Mouse (Mus musculus) cerebellum, postnatal 10 days (tissue): ENCODE measurements at regions not wholly inside any gene's neighbourhood (a gene's known extent, or its start where the extent isn't known, plus 50 kb on each side); places are given as distances from the start of the nearest gene placed in this dataset.

Experiments used
- DNase-seq, 2 experiments: peaks; one replicate each; pipeline ENCODE4 v3.0.0; 2021; ENCODE audit warnings: mixed read lengths in 2 of 2

- DNase-seq, result no peak
Measured at GRCm38 (mm10) chr6:135433753-135434152, 71.4 kb downstream of the Emp1 start.

DNA sequence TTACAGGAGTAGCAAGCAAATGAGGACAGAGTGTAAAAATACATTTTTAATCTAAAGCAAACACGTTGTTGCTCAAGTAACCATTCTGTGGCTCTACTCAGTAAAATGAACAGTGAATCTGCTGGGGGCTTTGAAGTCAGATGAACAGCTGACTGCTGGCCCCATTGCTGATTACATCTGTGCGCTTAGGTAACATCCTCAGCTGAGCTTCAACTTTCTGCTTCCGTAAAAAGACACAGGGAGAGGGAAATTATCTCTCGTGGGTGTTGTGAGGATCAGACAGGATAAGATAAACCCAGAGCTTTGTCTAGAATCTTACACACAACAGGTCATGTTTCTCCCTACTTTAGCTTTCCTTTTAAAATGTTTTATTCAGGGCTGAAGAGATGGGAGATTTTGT is 74.0 kb downstream of the Emp1 start:
- no peak for DNase-seq

DNA sequence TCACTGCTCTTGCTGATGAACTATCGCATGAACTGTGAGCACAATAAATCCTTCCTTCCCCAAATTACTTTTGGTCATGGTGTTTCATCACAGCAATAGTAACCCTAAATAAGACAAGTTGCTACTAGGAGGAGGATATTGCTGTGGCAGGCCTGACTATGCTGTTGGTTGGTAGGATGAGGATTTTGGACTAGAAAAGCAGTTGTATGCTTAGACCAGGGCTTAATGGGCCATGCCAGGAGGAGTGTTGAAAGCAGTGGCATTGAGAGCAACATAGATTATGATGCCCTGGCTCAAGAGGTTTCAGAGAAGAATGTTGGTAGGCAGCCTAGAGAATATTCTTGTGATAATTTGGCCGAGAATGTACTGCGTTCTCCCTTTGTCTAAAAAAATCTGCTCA is 75.9 kb downstream of the Emp1 start:
- DNase-seq, result no peak

DNA sequence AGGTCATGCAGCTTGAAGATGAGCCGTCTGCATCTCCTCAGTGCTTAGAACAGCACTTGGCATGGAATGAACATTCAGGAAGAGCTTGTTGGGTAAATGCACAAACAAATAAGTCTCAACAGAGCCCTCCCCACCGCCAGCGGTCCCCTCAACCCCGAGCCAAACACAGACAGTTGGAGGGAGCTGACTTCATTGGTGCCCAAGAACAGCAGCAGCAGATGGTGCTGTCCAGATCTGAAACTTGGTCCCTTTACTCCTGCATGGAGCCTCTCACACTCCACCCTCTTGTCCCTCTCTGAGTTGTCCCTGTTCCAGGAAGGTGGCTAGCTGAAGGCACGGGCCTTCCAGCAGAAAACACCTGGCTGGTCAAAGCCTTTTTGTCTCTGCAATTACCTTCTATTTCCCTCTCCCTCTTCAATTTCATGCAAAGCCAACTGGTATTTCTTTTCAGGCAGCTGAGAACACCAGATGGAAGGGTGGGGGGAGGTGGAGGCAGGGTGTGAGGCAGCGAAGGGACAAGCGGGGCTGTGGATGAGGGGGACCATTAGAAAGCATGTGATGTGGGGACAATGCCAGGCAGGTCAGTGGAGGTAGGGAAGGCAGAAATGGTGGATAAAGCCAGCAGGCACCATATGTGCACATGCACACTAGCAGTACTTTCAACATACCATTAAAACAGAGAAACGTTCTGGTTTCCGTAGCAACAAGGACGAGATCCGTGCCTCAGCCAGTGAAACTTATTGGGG is 79.0 kb downstream of the Emp1 start:
- peak; percentile 88 to 91 for DNase-seq

- peak; percentile 99 to 100 for DNase-seq
Measured at GRCm38 (mm10) chr6:135444661-135445060, 82.3 kb downstream of the Emp1 start.

DNA sequence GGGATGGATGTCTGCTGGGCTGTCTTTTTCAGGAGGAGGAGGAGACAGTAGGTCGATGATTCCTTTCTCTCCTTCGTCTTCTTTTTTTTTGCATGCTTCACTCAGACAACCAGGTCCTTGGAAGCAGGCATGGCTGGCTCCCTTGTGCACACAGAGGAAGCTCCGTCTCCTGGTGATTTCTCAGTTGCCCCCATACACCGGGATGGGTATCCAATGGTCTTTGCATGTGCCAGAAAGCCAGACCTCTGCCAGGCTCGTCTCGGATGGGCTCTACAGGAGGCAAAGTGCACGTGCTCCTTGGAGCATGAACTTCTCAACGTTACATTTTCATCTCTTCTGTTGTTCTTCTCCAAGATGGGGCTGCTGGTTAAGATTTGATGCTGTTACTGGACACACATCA is 82.7 kb downstream of the Emp1 start:
- DNase-seq, result peak in 1 of 2 experiments; percentile 64

GRCm38 (mm10) chr6:135447801-135448200 is 85.5 kb downstream of the Emp1 start:
- no peak for DNase-seq

- no peak for DNase-seq
Measured at GRCm38 (mm10) chr6:135449228-135449627, 86.9 kb downstream of the Emp1 start.

DNA sequence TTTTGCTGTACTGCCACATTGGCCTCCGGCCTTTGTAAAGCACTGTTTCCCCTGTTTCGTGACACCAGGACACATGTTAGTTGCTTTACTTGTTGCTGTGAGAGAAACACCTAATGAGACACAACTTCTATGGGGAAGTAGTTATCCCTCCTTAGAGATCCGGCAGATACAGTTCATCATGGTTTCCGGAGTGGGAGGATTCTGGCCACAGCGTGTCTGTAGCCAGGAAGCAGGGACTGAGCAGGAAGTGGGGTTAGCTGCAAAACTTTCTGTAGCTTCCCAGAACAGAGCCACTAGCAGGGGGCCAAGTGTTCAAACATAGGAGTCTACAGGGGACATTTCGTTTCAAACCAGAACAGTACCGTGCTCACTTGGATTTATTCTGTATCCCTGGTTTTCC is 88.2 kb downstream of the Emp1 start:
- no peak for DNase-seq

GRCm38 (mm10) chr6:135451165-135451797 is 88.9 kb downstream of the Emp1 start:
- DNase-seq, result no peak

- DNase-seq, result no peak
Measured at GRCm38 (mm10) chr6:135453041-135453440, 90.7 kb downstream of the Emp1 start.

DNA sequence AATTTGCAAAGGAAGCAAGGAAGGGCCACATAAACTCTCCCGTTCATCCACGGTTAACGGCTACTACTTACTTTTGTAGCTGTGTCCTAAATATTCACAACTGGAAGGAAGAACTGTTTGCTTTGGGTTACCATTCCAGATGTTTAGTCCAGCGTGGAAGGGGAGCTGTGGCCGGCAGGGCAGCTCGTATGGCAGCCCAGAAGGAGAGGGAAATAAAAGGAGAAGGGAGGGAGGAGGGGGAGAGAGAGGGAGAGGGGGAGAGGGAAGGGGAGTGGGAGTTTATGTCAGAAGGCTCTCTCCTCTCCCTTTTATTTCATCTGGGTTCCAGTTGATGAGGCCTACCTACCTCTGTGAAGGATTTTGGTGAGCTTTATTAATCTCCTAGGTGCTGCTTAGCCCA is 110.2 kb downstream of the Emp1 start:
- DNase-seq, result no peak

DNA sequence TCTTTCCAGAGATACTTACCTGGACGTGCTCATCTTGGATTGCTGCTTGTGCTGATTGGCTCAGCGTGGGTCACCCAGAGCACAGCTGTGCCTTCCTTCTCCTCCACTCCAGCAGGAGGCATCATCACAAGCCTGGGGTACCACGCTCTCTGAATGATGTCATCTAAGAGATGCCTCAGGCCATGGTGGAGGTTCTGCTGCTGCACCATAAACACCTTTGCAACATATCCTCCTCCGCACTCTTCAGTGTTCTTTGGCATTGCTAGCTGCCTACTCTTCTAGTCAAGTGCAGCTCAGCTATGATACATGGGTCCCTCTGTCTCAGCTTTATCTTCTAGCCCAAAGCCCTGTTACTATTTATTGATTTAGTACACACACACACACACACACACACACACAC is 110.8 kb downstream of the Emp1 start:
- DNase-seq, result no peak

GRCm38 (mm10) chr6:135488795-135489194 is 126.5 kb downstream of the Emp1 start:
- no peak for DNase-seq

GRCm38 (mm10) chr6:135493983-135494382 is 131.6 kb downstream of the Emp1 start:
- no peak for DNase-seq

DNA sequence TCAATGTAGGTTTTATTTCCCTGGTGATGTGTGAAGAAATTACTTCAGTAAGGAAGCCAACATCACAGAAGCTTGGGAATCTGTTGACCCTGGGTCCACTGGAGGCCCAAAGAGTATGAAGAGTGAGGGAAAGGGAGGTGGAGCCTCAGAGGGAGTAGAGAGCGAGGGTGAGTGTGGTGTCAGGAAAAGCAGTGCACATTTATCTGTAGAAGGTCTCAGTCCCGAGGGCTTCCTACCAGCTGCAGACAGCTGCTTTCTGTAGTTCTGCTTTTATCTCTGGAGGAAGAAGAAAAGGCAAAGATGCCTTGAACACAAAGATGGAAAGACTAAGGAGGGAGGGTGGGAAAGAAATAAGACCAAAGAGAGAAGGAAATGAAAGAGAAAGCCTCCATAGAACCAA is 133.5 kb downstream of the Emp1 start:
- no peak for DNase-seq

- peak in 1 of 2 experiments; percentile 6 for DNase-seq
Measured at GRCm38 (mm10) chr6:135498592-135498991, 136.2 kb downstream of the Emp1 start.

GRCm38 (mm10) chr6:135500381-135500780 is 138.0 kb downstream of the Emp1 start:
- no peak for DNase-seq

DNA sequence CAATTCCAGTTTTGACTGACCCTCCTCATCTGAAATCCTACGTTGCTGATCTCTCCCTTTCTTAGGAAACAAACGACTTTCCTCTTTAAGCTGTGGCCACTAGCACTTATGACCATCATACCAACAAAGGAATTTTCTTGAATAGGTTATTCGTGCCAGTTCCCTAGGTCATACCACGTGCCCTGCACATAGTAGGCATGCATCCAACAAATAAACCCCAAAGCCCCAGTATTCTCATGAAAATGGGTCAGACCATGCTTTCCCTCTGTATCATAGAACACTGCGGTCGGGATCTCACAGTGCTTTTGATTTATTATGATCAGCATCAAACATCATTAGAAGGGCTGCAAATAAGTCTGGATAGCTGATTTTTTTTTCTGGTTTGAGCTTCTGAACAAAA is 139.4 kb downstream of the Emp1 start:
- DNase-seq, result no peak

GRCm38 (mm10) chr6:135502405-135502804 is 140.1 kb downstream of the Emp1 start:
- DNase-seq, result peak; percentile 15 to 37

DNA sequence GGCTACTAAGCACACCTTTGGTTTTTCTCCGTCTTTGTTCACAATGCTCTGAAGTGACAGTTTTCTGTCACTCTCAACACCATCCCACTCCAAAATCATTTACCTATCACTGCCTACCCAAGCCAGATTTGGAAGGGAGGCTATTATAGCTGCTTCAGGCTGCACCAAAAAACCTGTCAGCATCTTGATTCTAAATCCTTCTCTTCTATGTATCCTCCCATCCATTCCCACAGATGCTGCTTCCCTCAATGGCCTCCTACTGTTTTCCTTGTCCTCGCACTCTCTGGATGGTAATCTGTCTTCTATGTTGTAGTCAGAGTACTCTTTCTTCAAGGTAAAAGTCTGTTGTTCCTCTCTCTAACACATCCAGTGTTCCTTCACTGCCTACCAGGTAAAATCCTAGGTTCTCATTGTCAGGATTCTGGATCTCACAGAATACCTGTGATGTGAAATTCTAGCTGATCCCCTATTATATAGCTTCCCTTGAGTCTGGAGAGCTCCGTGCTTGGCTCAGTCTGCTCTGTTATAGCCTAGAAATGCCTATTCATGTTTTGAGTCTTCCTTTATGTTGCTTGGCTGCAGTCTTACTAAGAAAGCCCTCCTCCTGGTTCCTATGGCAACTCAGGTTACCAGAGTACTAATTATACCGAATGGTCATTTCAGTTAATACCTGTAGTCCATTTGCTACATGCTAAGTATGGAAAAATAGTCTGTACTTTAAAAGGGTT is 156.5 kb downstream of the Emp1 start:
- no peak for DNase-seq

- DNase-seq, result no peak
Measured at GRCm38 (mm10) chr6:135519438-135519803, 157.1 kb downstream of the Emp1 start.

GRCm38 (mm10) chr6:135520868-135521267 is 158.5 kb downstream of the Emp1 start:
- DNase-seq, result no peak

DNA sequence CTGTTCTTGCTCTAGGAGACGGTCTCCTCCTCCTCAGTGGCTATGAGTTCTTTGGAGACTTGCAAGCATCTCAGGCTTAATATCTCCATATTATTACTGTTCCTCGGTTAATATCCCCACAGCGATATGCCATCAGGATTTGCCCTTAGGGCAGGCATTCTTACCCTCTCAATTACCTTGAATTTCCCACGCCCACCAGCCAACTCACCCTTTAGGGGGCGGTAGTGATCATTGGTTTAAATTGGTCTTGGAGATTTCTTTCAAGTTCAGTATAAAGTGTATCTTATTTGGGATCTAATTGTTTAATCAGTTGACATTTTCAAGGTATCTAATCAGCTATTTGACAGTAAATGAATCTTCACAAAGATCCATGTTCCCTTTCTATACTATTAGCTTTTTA is 162.5 kb downstream of the Emp1 start:
- peak; percentile 55 to 64 for DNase-seq
